22 mouse cellular contexts compared by ENCODE assay signal in genomic region chr15:69481087-69481486, GRCm38 (mm10).
DNase-seq lines count a peak whose midpoint lies in the region; ATAC-seq and TF ChIP-seq lines count a peak whose summit lies in the region.
"Had no signal": no experiment of that assay in that cellular context is flagged by ENCODE, and none has a peak within 500 bp of the region (broad histone marks: within the 10 kb centered on the region; RNA-seq: fewer than 3 reads in every experiment).

No protein-coding gene starts in this region.

- no peak for ATAC-seq in forebrain, postnatal 0 days
- no peak for ATAC-seq in forebrain, embryonic 14.5 days
- peak; percentile 89 to 93 for ATAC-seq in hematopoietic stem cell, adult 5-6 weeks (replicated peaks in 1 of 2; ENCODE audit: insufficient read depth in 1 of 2, low FRiP score in 2 of 2, low TSS enrichment in 1 of 2, low read depth in 1 of 2, poor library complexity in 2 of 2, severe bottlenecking in 2 of 2)
- ATAC-seq in hindbrain, embryonic 16.5 days: no peak
- ATAC-seq: CD4-positive, CD25-positive, alpha-beta regulatory T cell, adult 4 months; inflammation-experienced regulatory T-cells, adult 6 months; midbrain, embryonic 13.5 days had no signal

- H3K36me3 ChIP-seq in forebrain, postnatal 0 days (ENCODE audit: insufficient read depth): no peaks in the 10 kb centered on the region
- no peaks in the 10 kb centered on the region for H3K36me3 ChIP-seq in forebrain, embryonic 14.5 days (ENCODE audit: control insufficient read depth, insufficient read depth, low read length)
- H3K36me3 ChIP-seq in hindbrain, embryonic 16.5 days (ENCODE audit: control insufficient read depth, insufficient read depth, low read length): no peaks in the 10 kb centered on the region
- H3K36me3 ChIP-seq: heart, embryonic 13.5 days; hindbrain, embryonic 13.5 days; liver, embryonic 15.5 days; midbrain, embryonic 13.5 days; neural tube, embryonic 12.5 days had no signal

- peak; percentile 14 for DNase-seq in forebrain, postnatal 0 days
- no peak for DNase-seq in forebrain, embryonic 14.5 days (ENCODE audit: low spot score)
- peak; percentile 23 for DNase-seq in brain, adult 2 months (ENCODE audit: low read depth, low spot score)
- DNase-seq in skeletal muscle tissue, adult 2 months (ENCODE audit: low read depth, low spot score): peak; percentile 1
- no peak for DNase-seq in lung, postnatal 10 days
- no peak for DNase-seq in gastrocnemius, postnatal 14 days
- DNase-seq: adrenal gland, postnatal 14 days; cerebellum, adult 9-10 months; gastrocnemius, adult 2 months; kidney, adult 2 months; layer of hippocampus, postnatal 36 days; liver had no signal

- H3K27ac ChIP-seq in forebrain, postnatal 0 days (ENCODE audit: low read depth, low read length): no peak overlapping the region
- no peak overlapping the region for H3K27ac ChIP-seq in forebrain, embryonic 14.5 days (ENCODE audit: low read depth, low read length)
- no peak overlapping the region for H3K27ac ChIP-seq in hindbrain, embryonic 16.5 days (ENCODE audit: low read depth, low read length)
- H3K27ac ChIP-seq: gastrocnemius, adult 2 months; heart, embryonic 13.5 days; hindbrain, embryonic 13.5 days; kidney, postnatal 0 days; liver, embryonic 15.5 days; midbrain, embryonic 13.5 days; neural tube, embryonic 12.5 days had no signal

- H3K9me3 ChIP-seq in forebrain, postnatal 0 days (ENCODE audit: low read length): no peaks in the 10 kb centered on the region
- H3K9me3 ChIP-seq in forebrain, embryonic 14.5 days (replicated peaks; ENCODE audit: control insufficient read depth, low read length): no peaks in the 10 kb centered on the region
- no peaks in the 10 kb centered on the region for H3K9me3 ChIP-seq in hindbrain, embryonic 16.5 days (ENCODE audit: control insufficient read depth, low read length)
- H3K9me3 ChIP-seq: heart, embryonic 13.5 days; hindbrain, embryonic 13.5 days; liver, embryonic 15.5 days; midbrain, embryonic 13.5 days; neural tube, embryonic 12.5 days had no signal

- no peak for TF ChIP-seq CTCF in forebrain, postnatal 0 days (IDR thresholded peaks at IDR 0.05; ENCODE audit: low read depth)

- 65% methylated on average over 3 of the region's 3 CpGs for WGBS in forebrain, postnatal 0 days
- 86% methylated on average over 3 of the region's 3 CpGs for WGBS in forebrain, embryonic 14.5 days
- 71% methylated on average over 3 of the region's 3 CpGs for WGBS in hindbrain, embryonic 16.5 days

- H3K4me1 ChIP-seq in forebrain, postnatal 0 days (ENCODE audit: insufficient read depth): no peaks in the 10 kb centered on the region
- 0 out of 2 replicates have a peak, but pooled peaks cover 2% of the 10 kb centered on the region for H3K4me1 ChIP-seq in forebrain, embryonic 14.5 days (ENCODE audit: control insufficient read depth, insufficient read depth, low read length)
- H3K4me1 ChIP-seq in hindbrain, embryonic 16.5 days (ENCODE audit: control insufficient read depth, insufficient read depth, low read depth, low read length): no peaks in the 10 kb centered on the region
- H3K4me1 ChIP-seq: heart, embryonic 13.5 days; hindbrain, embryonic 13.5 days; liver, embryonic 15.5 days; neural tube, embryonic 12.5 days had no signal

- no peak overlapping the region for H3K4me3 ChIP-seq in forebrain, postnatal 0 days (ENCODE audit: low read depth, low read length)
- H3K4me3 ChIP-seq in forebrain, embryonic 14.5 days (ENCODE audit: low read depth, low read length): no peak overlapping the region
- no peak overlapping the region for H3K4me3 ChIP-seq in hindbrain, embryonic 16.5 days (ENCODE audit: low read length)
- H3K4me3 ChIP-seq: gastrocnemius, adult 2 months; heart, embryonic 13.5 days; hindbrain, embryonic 13.5 days; liver, embryonic 15.5 days; midbrain, embryonic 13.5 days; neural tube, embryonic 12.5 days had no signal

- intact Hi-C loops in gastrocnemius, postnatal 14 days (cut with DNase I; ENCODE audit: low total_unique reads): no loop called here

- no peaks in the 10 kb centered on the region for H3K27me3 ChIP-seq in forebrain, postnatal 0 days (ENCODE audit: insufficient read depth, low read length)
- H3K27me3 ChIP-seq in forebrain, embryonic 14.5 days (replicated peaks; ENCODE audit: control insufficient read depth, insufficient read depth, low read length): no peaks in the 10 kb centered on the region
- no peaks in the 10 kb centered on the region for H3K27me3 ChIP-seq in hindbrain, embryonic 16.5 days (replicated peaks; ENCODE audit: control insufficient read depth, insufficient read depth, low read length)
- H3K27me3 ChIP-seq: heart, embryonic 13.5 days; hindbrain, embryonic 13.5 days; liver, embryonic 15.5 days; midbrain, embryonic 13.5 days; neural tube, embryonic 12.5 days had no signal

- no peak overlapping the region for H3K9ac ChIP-seq in forebrain, postnatal 0 days
- H3K9ac ChIP-seq in forebrain, embryonic 14.5 days (ENCODE audit: low read length): no peak overlapping the region
- H3K9ac ChIP-seq in hindbrain, embryonic 16.5 days (ENCODE audit: low read depth, low read length): no peak overlapping the region
- H3K9ac ChIP-seq: heart, embryonic 13.5 days; hindbrain, embryonic 13.5 days; liver, embryonic 15.5 days; midbrain, embryonic 13.5 days; neural tube, embryonic 12.5 days had no signal

- H3K4me2 ChIP-seq in forebrain, postnatal 0 days (ENCODE audit: low read depth): no peak overlapping the region
- no peak overlapping the region for H3K4me2 ChIP-seq in forebrain, embryonic 14.5 days (ENCODE audit: low read length)
- H3K4me2 ChIP-seq in hindbrain, embryonic 16.5 days (ENCODE audit: low read length): no peak overlapping the region
- H3K4me2 ChIP-seq: heart, embryonic 13.5 days; hindbrain, embryonic 13.5 days; liver, embryonic 15.5 days; midbrain, embryonic 13.5 days; neural tube, embryonic 12.5 days had no signal

Comparison
In these comparisons a context has a peak if more than half of its experiments do, and no peak if none do; other contexts are left out.
1. DNase-seq: peak in forebrain, postnatal 0 days (single experiment), brain, adult 2 months (single experiment) and skeletal muscle tissue, adult 2 months (single experiment); none in forebrain, embryonic 14.5 days (single experiment), lung, postnatal 10 days (single experiment) and gastrocnemius, postnatal 14 days (single experiment).
2. ATAC-seq: peak in hematopoietic stem cell, adult 5-6 weeks (2 of 2); none in forebrain, postnatal 0 days (single experiment), forebrain, embryonic 14.5 days (single experiment) and hindbrain, embryonic 16.5 days (single experiment).